Mouse (Mus musculus) T-helper 1 cell (primary cell): Measurements from ENCODE around the gene Zfp326.

Source experiments
- in situ Hi-C: fragments of 300-600 bp; cut with MboI, MseI; formaldehyde crosslinking; loops from one replicate; pipeline ENCODE4 v1.15.1; 2025; ENCODE audit warnings: high pct_unique_total_duplicates

Gene Zfp326

GRCm38 (mm10) chr5:105932392-105932791, 56.0 kb downstream of the Zfp326 start:
- in situ Hi-C loops = no loop called here

- in situ Hi-C loops = no loop called here
Measured at GRCm38 (mm10) chr5:105941951-105942350, 65.6 kb downstream of the Zfp326 start.
